Mouse (Mus musculus): ENCODE data around the gene C8a. TPM values are rescaled to one million over a fixed set of nuclear protein-coding genes. Genes with fewer than 3 reads are reported as not detected.

The C8a gene
- 0.05 TPM in 1 of 2 replicates, not detected in the other for polyA plus RNA-seq (2012; rRNA removed)

DNA sequence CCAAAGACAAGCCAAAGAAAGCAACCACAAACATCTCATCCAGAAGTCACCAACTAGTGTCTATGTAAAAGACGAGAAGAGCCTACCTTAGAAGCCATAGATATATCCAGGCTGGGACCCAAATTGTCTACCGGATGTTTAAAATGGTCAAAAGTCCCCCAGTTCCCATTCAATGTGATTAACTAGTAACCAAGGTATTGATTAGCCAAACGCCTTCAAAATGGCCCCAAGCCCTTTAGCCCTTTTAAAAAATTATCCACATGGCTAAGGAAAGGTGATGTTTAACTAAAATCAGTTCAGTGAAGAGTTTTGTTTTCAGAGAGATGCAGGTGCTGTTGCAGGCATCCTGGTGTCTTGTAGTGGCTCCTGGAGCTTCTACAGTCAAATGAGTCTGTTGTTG is at the start of gene C8a:
Gene C8a, minus strand, starts transcription at position 76 of the 400 bp plus-strand sequence.
- H3K4me3 ChIP-seq (replicated peaks; ENCODE audit: insufficient read depth, low read depth, low read length), result no peak within 1 kb of the TSS
- TF ChIP-seq CTCF (IDR thresholded peaks at IDR 0.05; ENCODE audit: borderline replicate concordance, insufficient read depth, low read depth, low read length) (no peak), POLR2A (IDR thresholded peaks at IDR 0.05; ENCODE audit: borderline replicate concordance, insufficient read depth, low read length) (no peak)
- WGBS, result 87% methylated on average over 3 of the region's 3 CpGs
- no peaks in the 10 kb centered on the region for H3K27me3 ChIP-seq (ENCODE audit: control insufficient read depth, insufficient read depth, low read length)
- no peak within 1 kb of the TSS for H3K27ac ChIP-seq (ENCODE audit: insufficient read depth, low read length)
- no peak for DNase-seq
- no peaks in the 10 kb centered on the region for H3K4me1 ChIP-seq (ENCODE audit: control insufficient read depth, insufficient read depth, low read length)

DNA sequence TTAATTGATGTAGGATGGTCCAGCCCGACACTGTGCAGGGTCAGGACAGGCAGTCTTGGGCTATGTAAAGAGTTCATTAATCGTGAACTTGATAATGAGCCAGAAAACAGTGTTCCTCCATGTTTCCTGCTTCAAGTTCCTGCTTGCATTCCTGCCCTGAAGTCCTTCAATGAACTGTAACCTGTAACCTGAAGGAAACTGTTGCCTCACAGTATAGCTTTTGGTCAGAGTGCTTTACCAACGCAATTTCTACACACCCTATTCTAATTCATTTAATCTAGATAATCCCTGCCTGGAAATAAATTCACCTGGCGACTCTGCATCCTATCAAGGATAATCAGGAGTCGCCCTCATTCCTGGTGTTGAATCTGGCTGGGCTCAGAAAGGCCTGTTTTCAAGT is 49.2 kb upstream of the C8a start:
- H3K27ac ChIP-seq (ENCODE audit: insufficient read depth, low read length), result no peak overlapping the region
- WGBS, result 85% methylated on average over 5 of the region's 5 CpGs

DNA sequence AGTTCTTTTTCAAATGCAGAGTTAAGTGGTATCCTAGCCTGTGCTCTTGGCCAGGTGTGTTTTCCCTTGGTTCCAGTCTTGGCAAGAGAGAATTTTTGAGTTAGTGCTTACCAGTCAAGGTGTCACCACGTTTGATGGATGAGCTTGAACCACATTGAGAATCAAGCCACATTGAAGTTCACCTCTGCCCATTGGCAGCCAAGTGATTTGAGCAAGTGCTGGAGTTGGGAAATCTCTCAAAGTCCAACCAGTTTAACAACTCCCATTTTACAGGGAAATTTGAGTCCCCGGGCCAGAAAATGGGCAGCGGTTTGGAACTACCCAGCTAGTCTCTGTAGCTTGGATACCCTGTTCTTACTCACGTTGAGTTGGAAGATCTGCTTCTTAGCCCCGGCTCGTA is 41.8 kb upstream of the C8a start:
- Histone ChIP-seq H3K4me1 (ENCODE audit: control insufficient read depth, insufficient read depth, low read length) (no peaks in the 10 kb centered on the region), H3K27ac (ENCODE audit: insufficient read depth, low read length) (no peak overlapping the region), H3K27me3 (ENCODE audit: control insufficient read depth, insufficient read depth, low read length) (no peaks in the 10 kb centered on the region), H3K4me3 (replicated peaks; ENCODE audit: insufficient read depth, low read depth, low read length) (no peak overlapping the region)
- TF ChIP-seq POLR2A (IDR thresholded peaks at IDR 0.05; ENCODE audit: borderline replicate concordance, insufficient read depth, low read length), result no peak
- no peak for TF ChIP-seq CTCF (IDR thresholded peaks at IDR 0.05; ENCODE audit: borderline replicate concordance, insufficient read depth, low read depth, low read length)
- 87% methylated on average over 6 of the region's 6 CpGs for WGBS
- DNase-seq, result no peak

More for the DNA sequence above, 49.2 kb upstream of the C8a start:
- no peaks in the 10 kb centered on the region for H3K27me3 ChIP-seq (ENCODE audit: control insufficient read depth, insufficient read depth, low read length)
- no peak for DNase-seq
- H3K4me3 ChIP-seq (replicated peaks; ENCODE audit: insufficient read depth, low read depth, low read length), result no peak overlapping the region
- H3K4me1 ChIP-seq (ENCODE audit: control insufficient read depth, insufficient read depth, low read length), result no peaks in the 10 kb centered on the region
- TF ChIP-seq POLR2A (IDR thresholded peaks at IDR 0.05; ENCODE audit: borderline replicate concordance, insufficient read depth, low read length), result no peak

DNA sequence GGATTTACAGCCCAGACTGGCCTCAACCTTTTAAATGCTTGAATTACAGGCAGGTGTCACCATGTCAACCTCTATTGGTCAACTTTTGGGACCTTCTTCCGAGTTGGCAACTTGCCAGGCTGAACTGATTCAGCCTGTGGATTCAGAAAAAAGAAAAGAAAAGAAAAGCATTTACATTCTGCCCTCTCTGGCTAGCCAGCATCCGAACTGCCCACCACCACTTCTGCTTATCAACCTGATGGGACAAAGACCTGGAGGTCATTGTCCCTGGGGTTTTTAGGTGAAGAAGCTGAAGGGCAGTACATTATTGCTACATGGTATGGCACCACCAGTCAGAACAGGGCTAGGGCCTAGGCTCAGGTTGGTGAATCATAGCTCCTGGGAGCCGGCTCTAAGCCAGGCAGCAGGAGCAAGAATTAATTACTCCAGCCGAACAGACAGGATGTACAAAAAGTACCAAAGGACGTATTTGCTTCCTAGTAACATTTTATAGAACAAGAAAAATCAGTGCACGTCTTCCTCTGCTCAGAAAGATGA is 38.6 kb upstream of the C8a start:
- DNase-seq, result peak in 1 of 2 experiments; percentile 22
- Histone ChIP-seq H3K4me1 (ENCODE audit: control insufficient read depth, insufficient read depth, low read length) (no peaks in the 10 kb centered on the region), H3K4me3 (replicated peaks; ENCODE audit: insufficient read depth, low read depth, low read length) (no peak overlapping the region), H3K27ac (ENCODE audit: insufficient read depth, low read length) (no peak overlapping the region), H3K27me3 (ENCODE audit: control insufficient read depth, insufficient read depth, low read length) (no peaks in the 10 kb centered on the region)
- TF ChIP-seq CTCF (IDR thresholded peaks at IDR 0.05; ENCODE audit: borderline replicate concordance, insufficient read depth, low read depth, low read length) (no peak), POLR2A (IDR thresholded peaks at IDR 0.05; ENCODE audit: borderline replicate concordance, insufficient read depth, low read length) (no peak)
- 71% methylated on average over 6 of the region's 6 CpGs for WGBS

DNA sequence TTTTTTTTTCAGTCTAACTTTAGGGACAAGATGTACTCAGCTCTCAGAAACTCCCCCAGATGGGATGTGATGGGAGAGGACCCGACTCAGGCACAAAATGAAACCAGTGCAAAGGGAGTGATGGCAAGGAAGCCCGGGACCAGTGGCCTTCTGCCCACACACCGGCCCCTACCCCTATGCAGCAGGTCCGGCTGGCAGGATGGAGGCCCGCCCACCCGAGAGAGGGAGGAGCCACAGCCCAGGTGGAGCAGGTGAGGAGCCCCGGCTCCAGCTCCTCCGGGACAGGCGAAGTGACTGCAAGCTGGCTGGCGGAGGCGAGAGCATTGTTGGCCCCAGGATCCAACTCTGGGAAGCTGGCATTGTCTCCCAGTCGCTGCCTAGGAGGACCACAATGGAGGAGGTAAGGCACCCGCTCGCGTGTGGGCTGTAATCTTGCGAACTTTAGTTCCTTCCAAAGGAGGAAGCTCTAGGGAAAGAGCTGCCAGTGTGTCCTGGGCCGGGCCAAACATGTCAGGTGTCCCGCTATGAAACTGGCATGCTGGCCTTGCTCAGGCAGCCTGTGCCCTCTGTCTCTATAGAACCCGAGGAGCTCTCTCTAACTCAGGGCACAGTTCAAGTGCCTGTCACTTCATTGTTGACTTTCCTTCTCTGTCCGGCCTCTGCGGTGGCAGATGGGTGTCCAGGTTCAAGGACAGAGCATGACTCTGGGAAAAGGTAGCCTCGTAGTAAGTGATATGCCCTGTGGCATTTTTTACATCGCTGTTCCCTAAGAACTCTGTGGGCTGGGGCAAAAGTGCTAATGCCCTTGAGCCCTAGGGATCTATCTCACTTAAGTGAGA is 37.3 kb upstream of the C8a start, which contains the start of gene Fyb2:
Gene Fyb2, plus strand, starts transcription at position 166 of the 839 bp plus-strand sequence.
- TF ChIP-seq POLR2A (IDR thresholded peaks at IDR 0.05; ENCODE audit: borderline replicate concordance, insufficient read depth, low read length) (no peak), CTCF (IDR thresholded peaks at IDR 0.05; ENCODE audit: borderline replicate concordance, insufficient read depth, low read depth, low read length) (no peak)
- no peaks in the 10 kb centered on the region for H3K27me3 ChIP-seq (ENCODE audit: control insufficient read depth, insufficient read depth, low read length)
- peak within 1 kb of the TSS; percentile 14 for H3K4me3 ChIP-seq (replicated peaks; ENCODE audit: insufficient read depth, low read depth, low read length)
- no peak within 1 kb of the TSS for H3K27ac ChIP-seq (ENCODE audit: insufficient read depth, low read length)
- peak; percentile 34 to 42 for DNase-seq
- WGBS, result 19% methylated on average over 23 of the region's 23 CpGs
- no peaks in the 10 kb centered on the region for H3K4me1 ChIP-seq (ENCODE audit: control insufficient read depth, insufficient read depth, low read length)

DNA sequence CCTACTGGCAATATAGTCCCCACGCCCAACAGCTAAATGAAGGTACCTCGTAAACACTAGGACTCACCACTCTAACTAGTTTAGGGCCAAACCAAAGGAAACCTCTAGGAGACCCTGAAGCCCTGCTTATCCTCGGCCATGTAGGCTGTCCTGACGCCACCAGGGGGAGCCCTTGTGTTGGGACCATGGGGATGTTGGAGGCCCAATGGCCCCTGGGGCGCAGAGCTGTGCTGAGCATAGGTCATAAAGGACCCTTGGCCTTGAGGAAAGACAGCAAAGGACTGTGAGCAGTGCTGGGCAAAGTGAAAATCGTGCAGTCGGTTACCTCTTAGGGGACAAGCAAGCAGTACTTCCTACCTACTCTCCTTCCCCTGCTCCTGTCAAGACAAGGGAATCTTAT is 35.5 kb upstream of the C8a start:
- WGBS, result 60% methylated on average over 7 of the region's 7 CpGs
- H3K27me3 ChIP-seq (ENCODE audit: control insufficient read depth, insufficient read depth, low read length), result no peaks in the 10 kb centered on the region
- DNase-seq, result peak; percentile 45 to 69
- H3K4me1 ChIP-seq (ENCODE audit: control insufficient read depth, insufficient read depth, low read length), result no peaks in the 10 kb centered on the region
- TF ChIP-seq CTCF (IDR thresholded peaks at IDR 0.05; ENCODE audit: borderline replicate concordance, insufficient read depth, low read depth, low read length) (peak; percentile 65), POLR2A (IDR thresholded peaks at IDR 0.05; ENCODE audit: borderline replicate concordance, insufficient read depth, low read length) (no peak)
- no peak overlapping the region for H3K4me3 ChIP-seq (replicated peaks; ENCODE audit: insufficient read depth, low read depth, low read length)
- H3K27ac ChIP-seq (ENCODE audit: insufficient read depth, low read length), result no peak overlapping the region

DNA sequence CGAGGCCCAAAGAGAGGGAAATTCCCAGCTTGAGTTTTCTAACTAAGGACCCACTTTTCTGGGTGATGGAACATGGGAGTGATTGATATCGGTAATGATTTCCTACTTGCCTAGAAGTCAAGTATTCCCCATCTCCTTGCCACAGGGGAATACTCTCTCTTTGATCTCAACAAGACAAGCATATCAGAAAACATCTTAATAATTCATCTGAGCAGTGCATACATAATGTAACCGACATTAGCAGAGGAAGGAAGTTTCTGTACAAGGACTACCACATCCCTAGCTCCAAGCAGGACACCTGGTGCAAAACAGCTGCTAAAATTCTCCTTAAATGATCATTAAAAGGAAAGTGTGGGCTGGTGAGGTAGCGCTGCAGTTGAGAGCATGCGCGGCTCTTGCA is 28.9 kb upstream of the C8a start:
- WGBS, result 87% methylated on average over 6 of the region's 6 CpGs
- Histone ChIP-seq H3K4me1 (ENCODE audit: control insufficient read depth, insufficient read depth, low read length) (peaks cover 4% of the 10 kb centered on the region; the same call in 1 of the 2 replicates), H3K27me3 (ENCODE audit: control insufficient read depth, insufficient read depth, low read length) (no peaks in the 10 kb centered on the region), H3K27ac (ENCODE audit: insufficient read depth, low read length) (no peak overlapping the region), H3K4me3 (replicated peaks; ENCODE audit: insufficient read depth, low read depth, low read length) (no peak overlapping the region)
- DNase-seq, result no peak
- no peak for TF ChIP-seq CTCF (IDR thresholded peaks at IDR 0.05; ENCODE audit: borderline replicate concordance, insufficient read depth, low read depth, low read length)
- TF ChIP-seq POLR2A (IDR thresholded peaks at IDR 0.05; ENCODE audit: borderline replicate concordance, insufficient read depth, low read length), result no peak

DNA sequence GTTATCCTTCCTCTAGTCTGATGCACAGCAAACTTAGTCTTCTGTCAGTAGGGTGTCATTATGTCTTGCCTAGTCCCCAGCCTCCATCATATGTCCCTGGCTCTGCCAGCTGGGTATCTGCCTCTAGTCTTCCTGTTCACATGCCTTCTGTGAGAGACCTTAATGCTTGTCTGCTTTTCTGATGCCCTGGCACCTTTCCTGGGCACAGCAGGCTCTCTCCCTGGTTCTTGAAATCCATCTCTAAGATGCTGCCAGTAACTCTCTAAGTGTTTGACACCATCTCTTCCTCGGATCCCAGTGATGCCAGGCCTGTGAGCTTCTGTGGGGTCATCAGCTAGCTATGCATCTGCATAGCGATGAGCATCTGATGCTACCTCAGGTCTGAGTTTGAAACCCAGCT is 26.6 kb upstream of the C8a start:
- no peak overlapping the region for H3K27ac ChIP-seq (ENCODE audit: insufficient read depth, low read length)
- no peaks in the 10 kb centered on the region for H3K27me3 ChIP-seq (ENCODE audit: control insufficient read depth, insufficient read depth, low read length)
- 38% methylated on average over 2 of the region's 2 CpGs for WGBS
- H3K4me3 ChIP-seq (replicated peaks; ENCODE audit: insufficient read depth, low read depth, low read length), result no peak overlapping the region
- DNase-seq, result peak in 1 of 2 experiments; percentile 20
- peaks cover 4% of the 10 kb centered on the region; the same call in 1 of the 2 replicates for H3K4me1 ChIP-seq (ENCODE audit: control insufficient read depth, insufficient read depth, low read length)
- TF ChIP-seq CTCF (IDR thresholded peaks at IDR 0.05; ENCODE audit: borderline replicate concordance, insufficient read depth, low read depth, low read length) (no peak), POLR2A (IDR thresholded peaks at IDR 0.05; ENCODE audit: borderline replicate concordance, insufficient read depth, low read length) (no peak)

Data from cerebellum, adult 2 months (tissue).